Mouse (Mus musculus) kidney, embryonic 14.5 days (tissue): ENCODE results near the gene Ralgapa2. TPM values are rescaled to one million over a fixed set of nuclear protein-coding genes. Genes with fewer than 3 reads are reported as not detected.
A peak's percentile ranks its signal among the peaks of the same experiment; 100 is the strongest.

Experiments used
- ATAC-seq: fragments of 200-750 bp; cut with Nextera tagmentation; 2 replicates; pipeline ENCODE4 v1.8.0; 2017; ENCODE audit warnings: moderate number of reproducible peaks, mild to moderate bottlenecking, moderate TSS enrichment, moderate library complexity; ENCODE audit not compliant: low FRiP score, low TSS enrichment
- H3K27ac ChIP-seq: fragments of 300-500 bp; sonication (generic); 2 replicates; pipeline ENCODE4 v1.5.1; 2014; ENCODE audit warnings: low read depth, mild to moderate bottlenecking, low read length, moderate library complexity, mixed read lengths
- H3K27me3 ChIP-seq: fragments of 300-500 bp; sonication (generic); 2 replicates; pipeline ENCODE4 v1.6.1; 2014; ENCODE audit warnings: mild to moderate bottlenecking, low read length; ENCODE audit not compliant: control insufficient read depth, insufficient read depth
- H3K36me3 ChIP-seq: fragments of 300-500 bp; sonication (generic); 2 replicates; pipeline ENCODE4 v1.6.1; 2014; ENCODE audit warnings: low read length, mixed read lengths; ENCODE audit not compliant: control insufficient read depth, insufficient read depth
- H3K4me1 ChIP-seq: fragments of 300-500 bp; sonication (generic); 2 replicates; pipeline ENCODE4 v1.6.1; 2014; ENCODE audit warnings: low read length, mixed read lengths; ENCODE audit not compliant: control insufficient read depth, insufficient read depth
- H3K4me2 ChIP-seq: fragments of 300-500 bp; sonication (generic); replicated peaks from 2 replicates; pipeline ENCODE4 v1.6.1; 2014; ENCODE audit warnings: low read depth, mild to moderate bottlenecking, low read length
- H3K4me3 ChIP-seq: fragments of 300-500 bp; sonication (generic); 2 replicates; pipeline ENCODE4 v1.5.1; 2014; ENCODE audit warnings: mild to moderate bottlenecking, low read length
- H3K9ac ChIP-seq: fragments of 300-500 bp; sonication (generic); 2 replicates; pipeline ENCODE4 v1.6.1; 2014; ENCODE audit warnings: low read depth, mild to moderate bottlenecking, low read length, moderate library complexity
- H3K9me3 ChIP-seq: fragments of 300-500 bp; sonication (generic); 2 replicates; pipeline ENCODE4 v1.6.1; 2016; ENCODE audit warnings: low read length; ENCODE audit not compliant: control insufficient read depth
- WGBS: fragments of 180-500 bp; shearing (Covaris S2); extraction: QIAGEN DNeasy Blood & Tissue Kit; methylation state at CpG from one replicate; pipeline ENCODE4 v1.1.7; 2014; 5-methylcytosine and 5-hydroxymethylcytosine counted together
- polyA plus RNA-seq: library from polyadenylated mRNA; unstranded; fragments of >200 nt; fragmentation: Nextera tagmentation; extraction: Ambion mirVana; gene quantifications from 2 replicates; pipeline ENCODE4 v1.2.1, GENCODE M21; 2014

The Ralgapa2 gene
- polyA plus RNA-seq, 1 experiment from 2014 or later = 8.5 TPM

GRCm38 (mm10) chr2:146401588-146401987, 110.6 kb downstream of the Ralgapa2 start:
- H3K4me2 ChIP-seq = no peak overlapping the region
- ATAC-seq = no peak
- no peaks in the 10 kb centered on the region for H3K4me1 ChIP-seq
- H3K9ac ChIP-seq = no peak overlapping the region
- no peaks in the 10 kb centered on the region for H3K36me3 ChIP-seq
- H3K4me3 ChIP-seq = no peak overlapping the region
- no peak overlapping the region for H3K27ac ChIP-seq
- no peaks in the 10 kb centered on the region for H3K27me3 ChIP-seq
- no peaks in the 10 kb centered on the region for H3K9me3 ChIP-seq

DNA sequence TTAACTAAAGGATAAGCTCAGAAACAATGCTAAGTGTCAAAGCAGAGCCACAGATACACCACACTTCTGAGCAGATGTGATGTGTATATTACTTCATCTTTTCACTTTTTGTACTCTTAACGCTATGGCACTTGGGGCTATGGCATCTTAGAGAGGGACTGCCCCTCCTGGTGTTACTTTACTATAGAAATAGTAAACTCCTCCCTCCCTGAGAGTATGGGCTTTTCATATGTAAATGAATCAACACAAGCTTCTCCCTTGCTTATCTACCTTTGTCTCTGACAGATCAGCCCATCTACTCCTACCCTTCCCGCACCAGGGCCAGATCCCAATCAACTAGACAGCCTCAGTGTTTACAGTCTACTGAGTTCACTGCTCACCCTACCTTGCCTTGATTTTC, 111.4 kb downstream of the Ralgapa2 start:
- no peaks in the 10 kb centered on the region for H3K4me1 ChIP-seq
- no peak overlapping the region for H3K27ac ChIP-seq
- H3K36me3 ChIP-seq = no peaks in the 10 kb centered on the region
- no peak overlapping the region for H3K4me2 ChIP-seq
- H3K27me3 ChIP-seq = no peaks in the 10 kb centered on the region
- no peaks in the 10 kb centered on the region for H3K9me3 ChIP-seq
- WGBS = 64% methylated on average over 2 of the region's 2 CpGs
- ATAC-seq = no peak
- no peak overlapping the region for H3K4me3 ChIP-seq
- H3K9ac ChIP-seq = no peak overlapping the region

GRCm38 (mm10) chr2:146398211-146398865, 113.8 kb downstream of the Ralgapa2 start:
- H3K9me3 ChIP-seq = no peaks in the 10 kb centered on the region
- H3K4me2 ChIP-seq = no peak overlapping the region
- H3K27me3 ChIP-seq = no peaks in the 10 kb centered on the region
- no peaks in the 10 kb centered on the region for H3K4me1 ChIP-seq
- H3K9ac ChIP-seq = no peak overlapping the region
- H3K36me3 ChIP-seq = no peaks in the 10 kb centered on the region
- no peak overlapping the region for H3K4me3 ChIP-seq
- no peak overlapping the region for H3K27ac ChIP-seq
- 90% methylated on average over 6 of the region's 6 CpGs for WGBS
- ATAC-seq = no peak

GRCm38 (mm10) chr2:146387211-146387610, 124.9 kb downstream of the Ralgapa2 start:
- H3K27me3 ChIP-seq = no peaks in the 10 kb centered on the region
- H3K4me2 ChIP-seq = no peak overlapping the region
- ATAC-seq = no peak
- H3K36me3 ChIP-seq = no peaks in the 10 kb centered on the region
- WGBS = 92% methylated on average over 2 of the region's 2 CpGs
- no peak overlapping the region for H3K27ac ChIP-seq
- H3K4me3 ChIP-seq = no peak overlapping the region
- H3K9ac ChIP-seq = no peak overlapping the region
- H3K9me3 ChIP-seq = no peaks in the 10 kb centered on the region
- no peaks in the 10 kb centered on the region for H3K4me1 ChIP-seq

- Histone ChIP-seq H3K36me3 (no peaks in the 10 kb centered on the region), H3K9ac (no peak overlapping the region), H3K4me2 (no peak overlapping the region), H3K4me3 (no peak overlapping the region), H3K9me3 (no peaks in the 10 kb centered on the region), H3K4me1 (no peaks in the 10 kb centered on the region), H3K27me3 (no peaks in the 10 kb centered on the region), H3K27ac (no peak overlapping the region)
- no peak for ATAC-seq
- 48% methylated on average over 1 of the region's 1 CpGs for WGBS
Measured at GRCm38 (mm10) chr2:146384582-146384981, 127.6 kb downstream of the Ralgapa2 start.

DNA sequence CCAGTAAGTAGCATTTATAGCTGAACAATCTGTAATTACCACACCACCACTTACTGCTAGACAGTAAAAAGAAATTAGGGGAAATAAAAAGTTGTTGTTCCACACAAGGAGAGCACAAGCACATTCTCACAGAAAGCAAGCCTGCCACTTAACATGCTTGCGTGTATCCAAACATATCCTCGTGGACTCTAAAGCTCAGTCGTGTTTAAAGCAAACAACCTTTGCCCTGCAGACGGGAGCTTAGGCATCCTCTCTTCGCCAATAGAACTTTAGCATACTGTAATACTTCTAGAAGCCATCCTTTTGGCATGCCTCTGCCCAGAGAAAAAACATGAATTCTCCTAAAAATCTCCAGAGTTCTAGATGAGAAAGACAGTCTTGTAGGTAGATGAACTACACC, 135.9 kb downstream of the Ralgapa2 start:
- Histone ChIP-seq H3K9me3 (no peaks in the 10 kb centered on the region), H3K36me3 (no peaks in the 10 kb centered on the region), H3K4me3 (no peak overlapping the region), H3K4me1 (no peaks in the 10 kb centered on the region), H3K27me3 (no peaks in the 10 kb centered on the region), H3K27ac (no peak overlapping the region), H3K4me2 (no peak overlapping the region), H3K9ac (no peak overlapping the region)
- no peak for ATAC-seq
- 65% methylated on average over 5 of the region's 5 CpGs for WGBS

- H3K27me3 ChIP-seq = no peaks in the 10 kb centered on the region
- H3K9ac ChIP-seq = no peak overlapping the region
- peak; percentile 63; the same call in 1 of the 2 replicates for ATAC-seq
- no peaks in the 10 kb centered on the region for H3K36me3 ChIP-seq
- H3K27ac ChIP-seq = no peak overlapping the region
- 0 out of 2 replicates have a peak, but pooled peaks cover 5% of the 10 kb centered on the region for H3K4me1 ChIP-seq
- H3K4me3 ChIP-seq = no peak overlapping the region
- H3K9me3 ChIP-seq = no peaks in the 10 kb centered on the region
- no peak overlapping the region for H3K4me2 ChIP-seq
- 37% methylated on average over 12 of the region's 12 CpGs for WGBS
Measured at GRCm38 (mm10) chr2:146366098-146366497, 146.0 kb downstream of the Ralgapa2 start.

GRCm38 (mm10) chr2:146365368-146365983, 146.7 kb downstream of the Ralgapa2 start:
- Histone ChIP-seq H3K4me1 (0 out of 2 replicates have a peak, but pooled peaks cover 5% of the 10 kb centered on the region), H3K27ac (no peak overlapping the region), H3K4me3 (no peak overlapping the region), H3K36me3 (no peaks in the 10 kb centered on the region), H3K27me3 (no peaks in the 10 kb centered on the region), H3K9ac (no peak overlapping the region), H3K4me2 (no peak overlapping the region), H3K9me3 (no peaks in the 10 kb centered on the region)
- WGBS = 52% methylated on average over 11 of the region's 11 CpGs
- ATAC-seq = peak; percentile 78

DNA sequence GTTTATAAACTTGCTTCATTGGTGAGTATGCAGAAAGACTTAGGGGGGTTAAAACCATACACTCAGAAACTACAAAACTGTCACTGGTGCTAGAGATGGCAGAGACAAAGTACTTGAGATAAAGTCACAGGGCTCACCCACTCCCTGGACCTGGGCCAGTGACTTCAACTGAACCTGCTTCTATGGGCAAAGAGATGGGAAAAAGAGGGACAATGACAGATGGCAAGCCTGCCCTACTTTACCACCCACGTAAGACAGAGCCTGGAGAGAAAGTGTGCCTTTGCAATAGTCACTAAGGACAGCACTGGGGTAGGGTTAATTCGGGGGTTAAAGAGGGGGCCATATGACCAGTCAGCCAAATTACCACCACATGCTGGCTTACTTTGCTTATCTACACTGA, 148.7 kb downstream of the Ralgapa2 start:
- Histone ChIP-seq H3K4me1 (0 out of 2 replicates have a peak, but pooled peaks cover 5% of the 10 kb centered on the region), H3K4me2 (no peak overlapping the region), H3K9me3 (no peaks in the 10 kb centered on the region), H3K4me3 (no peak overlapping the region), H3K9ac (no peak overlapping the region), H3K27ac (no peak overlapping the region), H3K27me3 (no peaks in the 10 kb centered on the region), H3K36me3 (no peaks in the 10 kb centered on the region)
- WGBS = 86% methylated on average over 2 of the region's 2 CpGs
- ATAC-seq = no peak
